Mouse (Mus musculus): ENCODE measurements around the gene Syn3.
"Not testable (repeated sequence)": the region's sequence is repeated elsewhere in the genome, so short reads cannot be mapped to it uniquely, and the experiment has no call there.

Syn3 gene

DNA sequence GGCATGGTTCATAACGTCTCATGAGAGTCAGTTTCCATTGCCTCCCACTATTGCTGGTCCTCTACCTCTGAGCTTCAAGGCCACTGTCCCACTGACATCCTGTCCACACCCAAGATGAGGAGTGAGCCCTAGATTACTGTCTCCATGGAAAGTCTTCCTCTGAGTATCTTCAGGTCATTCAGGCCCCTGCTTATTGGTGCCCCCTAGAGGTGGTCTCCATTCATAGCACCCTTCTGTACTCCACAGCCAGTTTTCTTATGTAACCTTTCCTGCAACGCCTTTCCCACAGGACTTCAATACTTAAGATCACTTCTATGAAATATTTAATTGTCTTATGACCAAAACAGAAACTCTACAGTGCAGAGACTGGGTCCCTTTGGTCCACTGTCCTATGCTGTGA, 80.4 kb downstream of the Syn3 start:
- DNase-seq (ENCODE audit: low spot score): no peak

DNA sequence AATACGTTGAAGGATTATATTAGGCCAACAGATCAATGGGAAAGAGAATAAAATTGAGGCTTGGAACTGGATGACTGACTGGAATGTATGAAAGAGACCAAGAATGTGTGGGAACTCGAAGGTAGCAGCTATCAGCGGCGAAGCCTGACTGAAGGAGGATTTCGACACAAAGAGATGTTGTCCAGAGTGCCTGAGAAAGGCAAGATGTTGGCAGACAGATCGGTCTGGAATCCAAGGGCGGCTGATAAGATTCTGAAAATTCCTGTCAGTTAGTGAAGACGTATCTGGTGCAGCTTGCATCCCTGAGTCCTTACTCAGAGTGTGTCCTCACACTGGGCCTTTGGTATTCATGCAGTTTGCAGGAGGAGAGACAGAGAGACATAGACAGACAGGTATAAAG, 81.9 kb downstream of the Syn3 start:
- DNase-seq (ENCODE audit: low spot score): no peak

DNA sequence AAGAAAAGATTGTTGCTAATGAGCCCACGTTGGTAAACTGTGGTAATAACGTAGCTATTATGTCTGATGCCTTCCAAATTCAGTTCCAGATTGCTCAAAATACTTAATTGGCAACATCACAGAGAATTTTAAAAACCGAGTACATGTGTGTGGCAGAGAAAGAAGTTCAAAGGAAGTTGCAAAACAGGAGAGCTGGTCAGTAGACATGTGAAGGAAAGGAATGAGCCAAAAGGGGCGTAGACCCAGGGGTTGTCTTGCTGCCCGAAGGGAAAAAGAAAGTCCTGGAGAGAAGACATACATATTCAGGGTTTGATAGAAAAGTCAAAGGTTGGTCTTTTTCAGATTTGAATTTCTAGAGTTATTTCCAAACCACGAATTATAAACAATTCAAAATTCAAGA, 87.8 kb downstream of the Syn3 start:
- no peak for DNase-seq (ENCODE audit: low spot score)

DNA sequence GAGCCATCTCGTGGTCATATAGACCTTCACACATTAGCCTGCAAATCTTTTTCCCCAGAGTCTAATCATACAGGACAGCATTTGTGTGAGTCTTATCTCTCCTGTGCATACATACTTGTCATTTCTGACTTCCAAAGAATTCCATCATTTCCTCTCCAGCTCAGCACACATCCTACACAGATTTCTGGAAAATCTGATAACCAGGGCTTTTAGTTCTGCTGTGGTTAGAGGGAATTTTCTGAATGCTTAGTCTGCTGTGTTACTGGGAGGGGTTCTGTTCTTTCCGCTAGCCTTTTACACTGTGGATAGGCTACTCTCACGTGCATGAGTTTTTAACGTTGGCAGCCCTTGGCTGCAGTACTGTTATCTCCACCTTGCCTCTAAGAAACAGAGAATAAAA, 91.7 kb downstream of the Syn3 start:
- no peak for DNase-seq (ENCODE audit: low spot score)

DNA sequence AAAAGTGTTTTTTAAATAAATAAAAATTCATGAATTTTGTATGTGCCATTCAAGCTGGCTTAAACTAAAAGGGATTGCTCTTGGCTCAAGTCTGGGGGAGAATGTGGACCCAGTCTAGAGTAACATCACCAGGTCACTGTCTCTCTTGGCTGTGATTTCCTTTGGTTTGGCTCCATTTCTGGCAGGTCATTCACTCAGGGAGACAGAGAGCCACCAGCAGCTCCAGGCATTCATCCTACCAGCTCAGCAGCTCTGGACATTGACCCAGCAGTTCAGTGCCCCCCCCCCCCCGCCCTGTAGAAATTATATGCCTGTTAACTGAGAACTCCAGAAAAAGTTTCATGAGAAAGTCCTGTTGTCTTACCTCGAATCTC, 100.4 kb downstream of the Syn3 start:
- no peak for DNase-seq (ENCODE audit: low spot score)

DNA sequence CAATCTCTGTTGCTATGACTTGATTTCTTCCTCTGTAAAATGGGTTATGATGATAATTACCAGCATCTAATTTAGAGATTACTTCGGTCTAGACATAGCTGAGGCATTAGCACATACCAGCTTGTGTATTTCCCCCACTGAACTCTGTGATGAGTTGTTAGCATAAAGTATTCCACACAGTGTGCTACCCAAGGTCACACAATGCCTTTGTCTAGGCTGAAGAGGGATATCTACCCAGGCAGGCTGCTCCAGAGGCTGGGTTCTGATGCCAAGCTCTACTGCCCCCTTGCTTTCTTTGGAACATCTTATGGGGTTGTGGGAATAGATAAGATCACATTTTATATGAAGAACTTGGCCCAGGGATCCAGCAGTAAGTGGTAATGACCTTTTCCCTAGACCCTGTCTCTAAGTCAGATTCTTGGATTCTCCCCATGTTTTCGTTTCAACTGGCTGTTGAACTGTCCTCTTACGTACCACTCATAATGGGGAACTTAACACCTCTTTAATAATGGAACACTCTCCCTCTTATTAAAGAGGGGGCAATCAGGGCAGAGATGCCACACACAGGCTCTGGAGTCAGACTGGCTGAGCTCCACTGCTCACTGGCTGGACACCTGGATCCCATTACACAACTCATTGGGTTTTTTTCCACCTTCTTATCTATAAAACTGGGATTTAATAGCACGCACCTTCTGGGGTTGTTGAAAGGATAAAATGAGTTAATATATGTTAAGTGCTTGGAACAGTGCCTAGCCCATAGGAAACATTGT, 100.9 kb downstream of the Syn3 start:
- no peak for DNase-seq (ENCODE audit: low spot score)

DNA sequence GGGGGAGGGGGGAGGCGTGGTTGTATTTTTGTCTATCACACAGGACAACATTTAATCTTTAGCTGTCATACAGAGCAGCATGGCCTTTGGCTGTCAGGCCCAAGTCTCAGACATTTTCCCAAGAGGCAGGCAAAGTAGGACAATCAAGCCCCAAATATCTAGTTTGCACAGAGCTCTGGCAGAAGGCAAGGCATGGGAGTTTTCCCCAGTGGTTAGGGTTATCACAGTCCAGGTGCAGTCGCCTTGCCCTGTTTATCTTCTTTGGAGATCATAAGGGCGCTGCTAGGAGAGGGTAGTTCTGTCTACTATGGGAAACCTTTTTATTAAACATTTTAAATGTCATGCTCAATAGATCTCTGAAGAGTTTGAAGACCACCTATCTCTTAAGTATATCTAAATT, 106.3 kb downstream of the Syn3 start:
- no peak for DNase-seq (ENCODE audit: low spot score)

DNA sequence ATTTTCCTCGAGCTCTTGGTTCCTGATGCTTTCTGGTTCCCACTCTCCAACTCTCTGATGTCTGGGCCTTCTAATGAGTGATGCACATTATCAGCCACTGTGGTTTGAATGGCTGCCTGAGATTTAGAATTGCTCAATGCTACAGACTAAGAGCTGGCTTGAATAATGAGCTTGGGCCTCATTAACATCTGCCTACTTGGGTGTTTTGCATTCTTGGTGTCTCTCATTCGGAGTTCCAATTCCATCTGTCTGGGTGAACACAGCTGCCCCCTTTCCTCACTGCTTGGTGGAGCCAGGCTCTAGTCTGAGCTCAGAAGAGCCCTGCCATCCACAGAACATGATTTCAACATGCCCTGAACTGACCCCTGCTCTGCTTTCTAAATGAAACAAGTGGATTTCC, 108.8 kb downstream of the Syn3 start:
- no peak for DNase-seq (ENCODE audit: low spot score)

DNA sequence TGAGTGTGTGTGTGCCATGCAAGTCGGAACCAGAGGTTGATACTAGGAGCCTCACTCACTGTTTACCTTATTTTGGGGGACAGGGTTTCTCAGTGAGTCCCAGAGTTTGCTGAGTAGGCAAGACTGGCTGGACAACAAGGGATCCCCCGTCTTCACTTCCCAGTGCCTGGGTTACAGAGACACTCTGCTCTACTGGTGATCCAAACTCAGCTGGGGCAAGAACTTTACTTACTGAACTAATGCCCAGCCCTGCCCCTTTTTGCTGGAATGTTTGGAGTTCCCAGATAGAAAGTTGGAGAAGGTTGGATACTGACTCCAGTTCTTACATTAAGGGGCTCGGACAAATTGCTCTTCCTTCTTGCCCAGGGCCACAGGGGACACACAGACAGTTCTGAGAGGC, 109.3 kb downstream of the Syn3 start:
- no peak for DNase-seq (ENCODE audit: low spot score)

DNA sequence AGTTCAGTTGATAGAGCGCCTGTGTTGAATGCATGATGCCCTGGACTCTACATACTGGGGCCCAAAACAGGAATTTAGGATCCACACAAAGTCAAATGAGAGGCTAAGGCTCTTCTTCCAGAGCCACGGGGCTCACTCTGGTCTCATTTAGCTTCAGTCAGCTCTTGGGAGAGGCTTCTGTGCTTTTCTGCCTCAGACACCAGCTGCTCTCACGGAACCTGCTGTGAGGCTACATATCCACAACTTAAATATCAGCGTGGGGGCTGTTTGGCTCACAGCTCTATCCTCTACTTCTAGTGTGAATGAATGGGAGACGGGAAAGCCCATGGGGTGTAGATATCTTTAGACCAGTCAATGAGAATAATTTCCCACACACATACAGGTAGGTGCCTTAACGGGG, 109.9 kb downstream of the Syn3 start:
- DNase-seq (ENCODE audit: low spot score): no peak

DNA sequence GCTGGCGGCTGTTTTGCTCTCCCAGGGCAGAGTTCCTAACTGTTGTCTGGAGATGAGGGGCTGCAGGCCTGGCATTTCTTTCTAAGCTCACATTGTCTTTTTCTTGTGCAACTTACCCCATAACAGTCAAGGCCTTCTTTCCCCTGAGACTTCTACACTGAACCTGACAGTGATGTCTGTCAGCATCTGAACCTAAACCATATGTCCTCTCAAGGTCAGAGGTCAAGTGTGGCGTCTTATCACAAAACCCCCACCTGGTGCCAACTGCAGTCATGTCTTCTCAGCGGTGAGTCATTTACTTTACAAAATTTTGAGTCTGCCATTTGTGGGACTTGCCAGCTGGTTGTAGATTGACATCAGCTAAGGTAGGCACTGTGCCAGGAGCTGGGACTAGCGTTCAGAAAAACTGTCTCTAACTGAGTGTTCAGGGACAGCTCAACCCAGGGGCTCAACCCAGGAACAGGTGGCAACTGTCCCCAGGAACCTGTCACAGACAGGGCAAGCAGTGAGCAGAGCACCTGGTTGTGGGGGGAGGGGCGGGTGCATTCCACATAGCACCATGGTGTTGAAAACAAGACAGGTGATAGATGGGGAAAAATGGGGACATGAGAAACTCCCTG, 110.8 kb downstream of the Syn3 start:
- no peak for DNase-seq (ENCODE audit: low spot score)

DNA sequence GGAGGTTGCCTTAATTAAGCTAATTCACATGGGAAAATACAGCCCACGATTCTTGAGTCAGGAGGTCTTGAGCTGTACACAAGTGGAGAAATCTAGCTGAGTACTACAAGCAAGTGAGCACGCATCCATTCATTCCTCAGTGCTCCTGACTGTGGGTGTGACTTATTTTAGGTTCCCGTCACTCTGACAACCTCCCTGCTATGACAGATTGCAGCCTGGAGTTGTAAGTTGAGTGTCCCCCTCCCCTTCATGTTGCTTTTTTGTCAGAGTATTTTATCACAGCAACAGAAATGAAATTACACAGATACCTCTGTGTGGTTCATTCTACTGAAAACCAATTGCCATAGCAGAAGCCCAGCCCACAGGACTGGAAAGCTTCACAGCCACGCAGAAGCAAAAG, 112.5 kb downstream of the Syn3 start:
- DNase-seq (ENCODE audit: low spot score): no peak

DNA sequence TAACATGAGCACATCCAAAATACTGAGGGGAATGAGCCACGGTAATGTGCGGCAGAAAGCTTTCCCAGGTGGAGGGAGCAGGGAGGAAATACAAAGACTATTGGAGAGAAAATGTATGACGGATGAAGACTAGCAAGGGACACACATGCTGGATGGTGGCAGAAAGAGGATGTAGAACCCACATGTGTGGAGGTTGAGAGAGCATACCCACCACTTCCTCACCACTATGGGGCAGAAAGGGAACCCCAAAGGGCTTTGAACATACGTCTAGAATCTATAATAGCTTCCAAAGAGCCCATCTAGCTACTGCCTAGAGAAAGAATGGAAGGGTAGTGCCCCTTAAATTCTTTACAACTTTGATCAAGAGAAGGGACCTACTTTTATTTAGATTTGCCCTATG, 113.0 kb downstream of the Syn3 start:
- no peak for DNase-seq (ENCODE audit: low spot score)

DNA sequence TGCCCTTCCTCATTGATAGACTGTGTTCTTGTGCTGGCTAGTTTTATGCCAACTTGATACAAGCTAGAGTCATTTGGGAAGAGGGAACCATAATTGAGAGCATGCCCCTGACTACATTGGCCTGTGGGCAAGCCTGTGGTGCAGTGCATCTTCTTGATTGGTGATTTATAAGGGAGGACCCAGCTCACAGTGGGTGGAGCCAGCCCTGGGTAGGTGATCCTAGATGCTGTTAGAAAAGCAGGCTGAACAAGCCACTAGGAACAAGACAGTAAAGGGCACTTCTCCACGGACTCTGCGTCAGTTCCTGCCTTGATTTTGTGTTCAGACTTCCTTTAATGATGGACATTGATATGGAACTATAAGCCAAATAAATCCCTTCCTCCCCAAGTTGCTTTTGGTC, 114.0 kb downstream of the Syn3 start:
- DNase-seq (ENCODE audit: low spot score): no peak

DNA sequence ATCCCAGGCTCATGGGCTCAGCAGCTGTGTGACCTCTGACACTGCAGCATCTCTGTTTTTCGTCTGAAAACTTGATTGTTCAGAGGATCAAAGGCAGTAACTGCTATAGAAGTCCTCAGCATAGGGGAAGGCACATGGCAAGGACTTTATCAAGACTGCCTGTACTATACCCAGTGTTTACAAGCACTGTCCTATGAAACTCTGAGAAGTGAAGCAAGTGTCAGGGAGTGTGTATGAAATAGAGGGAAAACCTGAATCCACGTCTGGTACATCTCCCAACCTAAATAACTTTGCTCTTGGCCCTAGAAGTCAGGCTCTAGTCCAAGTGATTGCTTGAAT, 116.8 kb downstream of the Syn3 start:
- DNase-seq (ENCODE audit: low spot score): no peak

DNA sequence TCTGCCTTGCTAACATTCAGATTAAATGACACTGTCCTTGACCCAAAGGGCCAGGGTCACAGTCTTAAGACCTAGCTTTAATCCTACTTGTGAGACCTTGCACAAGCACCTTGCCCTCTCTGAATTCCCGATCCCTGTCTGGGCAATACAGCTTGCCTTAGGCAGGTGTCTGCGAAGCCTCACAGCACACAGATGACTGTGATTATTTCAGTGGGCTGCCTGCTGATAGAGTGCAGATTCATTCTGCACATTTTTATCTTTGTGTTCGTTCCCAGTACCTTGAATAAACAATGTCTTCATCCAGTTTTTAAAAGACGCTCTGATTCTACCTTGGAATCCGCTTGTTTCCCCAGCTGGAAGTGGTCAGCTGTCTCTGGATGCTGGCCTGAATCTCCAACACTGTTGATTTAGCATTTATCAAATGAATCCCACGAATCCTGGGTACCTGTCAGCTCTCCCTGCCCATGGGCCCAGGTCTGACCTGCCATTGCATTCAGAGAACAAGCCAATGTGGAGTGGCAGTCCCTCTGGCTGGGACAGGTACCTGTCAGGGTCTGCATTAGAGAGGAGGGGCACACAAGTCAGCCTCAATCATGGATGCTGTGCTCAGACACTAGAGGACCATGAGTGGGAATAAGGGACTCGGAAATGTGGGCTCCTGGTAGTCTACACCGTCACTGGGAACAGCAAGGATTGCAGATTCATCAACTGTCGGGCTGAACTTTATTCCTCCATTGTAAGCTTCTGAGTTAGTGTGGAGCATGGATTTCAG, 117.4 kb downstream of the Syn3 start:
- no peak for DNase-seq (ENCODE audit: low spot score)

DNA sequence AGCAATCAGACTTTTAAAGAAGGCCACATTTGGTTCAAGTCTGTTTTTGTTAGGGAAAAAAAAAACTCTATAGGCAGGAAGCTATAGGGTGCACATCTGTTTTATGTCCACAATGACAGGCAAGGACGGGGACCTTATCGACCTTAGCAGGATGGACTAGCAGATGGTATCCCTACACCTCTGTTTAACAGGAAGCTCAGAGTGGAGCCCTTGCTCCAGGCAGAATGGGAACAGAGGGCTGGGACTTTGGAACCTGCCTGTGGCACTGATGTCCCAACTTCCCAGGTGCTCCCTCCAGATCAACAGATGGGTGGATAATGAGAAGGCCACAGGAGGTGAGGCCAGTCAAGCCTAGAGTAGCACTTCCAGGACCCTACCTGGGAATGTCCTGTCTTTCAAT, 118.1 kb downstream of the Syn3 start:
- no peak for DNase-seq (ENCODE audit: low spot score)

DNA sequence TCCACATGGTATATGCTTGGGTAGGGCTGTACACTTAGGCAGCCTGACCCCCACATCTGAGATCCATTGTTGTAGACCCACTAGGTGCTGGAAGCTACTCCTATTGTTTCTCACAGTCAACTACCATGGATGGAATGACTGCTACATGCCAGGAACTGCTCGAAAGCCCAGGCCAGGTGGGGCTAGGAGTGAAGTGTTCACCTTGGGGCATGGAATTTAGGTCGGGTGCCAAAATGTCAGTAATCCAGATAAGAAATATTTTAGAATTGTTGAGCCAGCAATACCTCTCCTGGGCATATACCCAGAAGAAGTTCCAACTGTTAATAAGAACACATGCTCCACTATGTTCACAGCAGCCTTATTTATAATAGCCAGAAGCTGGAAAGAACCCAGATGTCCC, 119.9 kb downstream of the Syn3 start:
- not testable (repeated sequence) for DNase-seq (ENCODE audit: low spot score)

DNA sequence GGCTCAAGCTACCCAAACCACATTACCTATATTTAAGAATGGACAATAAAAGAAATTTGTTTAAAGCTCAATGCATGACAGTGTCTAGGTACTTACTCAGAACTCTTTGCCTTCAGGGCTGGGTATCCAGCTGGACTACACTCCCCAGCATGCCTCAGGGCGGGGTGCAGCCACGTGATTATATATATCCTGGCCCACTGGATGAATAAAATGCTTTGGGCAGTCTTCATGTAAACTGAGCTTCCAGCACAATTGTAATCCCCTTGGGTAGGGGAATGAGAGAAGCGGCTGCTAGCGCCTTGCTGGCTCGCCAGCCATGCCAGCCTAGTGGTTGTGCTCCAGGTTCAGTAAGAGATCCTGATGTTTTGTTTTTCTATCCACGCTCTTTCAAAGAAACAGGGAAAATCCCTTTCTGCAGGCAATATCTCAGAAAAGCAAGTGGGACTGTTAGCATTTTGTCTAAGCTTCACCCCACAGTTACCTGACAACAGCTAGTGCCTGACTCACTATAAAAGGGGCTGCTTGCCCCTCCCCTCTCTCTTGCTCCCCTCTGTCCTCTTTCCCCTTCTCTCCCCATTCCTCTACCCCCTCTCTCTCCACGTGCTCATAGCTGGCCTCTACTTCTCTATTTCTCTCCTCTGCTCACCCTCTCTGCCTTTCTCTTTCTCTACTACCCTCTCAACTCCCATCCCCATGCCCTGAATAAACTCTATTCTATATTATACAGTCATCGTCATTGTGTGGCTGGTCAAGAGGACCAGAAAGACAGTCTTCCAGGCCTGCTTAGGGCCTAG, 122.1 kb downstream of the Syn3 start:
- DNase-seq (ENCODE audit: low spot score): no peak

DNA sequence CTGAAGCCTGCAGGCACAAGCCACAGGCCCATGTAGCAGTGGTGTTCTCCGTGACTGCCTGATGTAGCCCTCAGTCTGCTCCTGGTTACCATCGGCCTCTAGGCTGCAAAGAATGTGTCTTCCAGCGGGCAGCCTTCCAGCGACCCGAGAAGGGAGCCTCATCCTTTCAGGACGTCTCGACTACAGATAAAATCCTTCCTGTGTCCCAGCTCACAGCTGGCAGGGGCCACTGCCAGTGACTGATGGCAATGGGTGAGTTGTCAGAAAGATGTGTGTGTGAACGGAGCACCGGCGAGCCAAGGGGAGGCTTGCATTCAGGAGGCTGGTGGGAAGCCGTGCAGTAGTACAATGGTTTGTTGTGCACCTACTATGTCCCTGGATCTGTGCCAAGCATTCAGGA, 122.8 kb downstream of the Syn3 start:
- DNase-seq (ENCODE audit: low spot score): no peak

DNA sequence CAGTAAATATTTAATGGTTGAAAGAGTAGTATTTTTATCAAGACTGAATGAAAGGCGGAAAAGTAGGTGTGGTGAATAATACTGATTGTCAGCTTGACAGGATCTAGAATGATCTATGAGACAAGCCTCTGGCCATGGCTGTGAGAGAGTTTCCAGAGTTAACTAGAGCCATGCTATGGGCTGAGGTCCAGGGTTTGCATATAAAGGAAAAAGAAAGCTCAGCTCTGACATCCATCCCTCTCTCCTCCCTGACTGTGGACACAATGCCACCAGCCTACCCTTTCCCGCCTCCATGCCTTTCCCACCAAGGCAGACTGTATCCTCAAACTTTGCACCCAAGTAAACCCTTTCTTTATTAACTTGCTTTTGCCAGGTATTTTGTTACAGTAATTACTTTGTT, 124.6 kb downstream of the Syn3 start:
- no peak for DNase-seq (ENCODE audit: low spot score)

DNA sequence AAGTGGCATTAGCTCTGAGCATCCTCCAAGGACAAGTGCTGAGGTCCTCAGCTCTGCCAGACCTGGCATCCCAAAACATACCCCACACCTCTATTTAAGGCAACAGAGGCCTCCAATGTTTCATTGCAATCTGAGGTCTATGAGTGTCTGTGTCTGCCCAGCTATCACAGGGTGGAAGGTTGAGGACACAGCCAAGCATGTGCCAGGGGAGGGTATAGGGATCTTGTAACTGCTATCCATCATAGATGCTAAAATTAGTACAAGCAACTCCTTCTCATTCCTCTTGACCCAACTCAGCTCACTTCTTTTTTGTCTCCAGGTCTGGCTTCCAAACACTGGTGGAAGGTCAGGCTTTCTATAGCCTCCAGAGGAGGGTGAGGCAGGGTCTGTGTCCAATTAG, 127.1 kb downstream of the Syn3 start:
- no peak for DNase-seq (ENCODE audit: low spot score)

DNA sequence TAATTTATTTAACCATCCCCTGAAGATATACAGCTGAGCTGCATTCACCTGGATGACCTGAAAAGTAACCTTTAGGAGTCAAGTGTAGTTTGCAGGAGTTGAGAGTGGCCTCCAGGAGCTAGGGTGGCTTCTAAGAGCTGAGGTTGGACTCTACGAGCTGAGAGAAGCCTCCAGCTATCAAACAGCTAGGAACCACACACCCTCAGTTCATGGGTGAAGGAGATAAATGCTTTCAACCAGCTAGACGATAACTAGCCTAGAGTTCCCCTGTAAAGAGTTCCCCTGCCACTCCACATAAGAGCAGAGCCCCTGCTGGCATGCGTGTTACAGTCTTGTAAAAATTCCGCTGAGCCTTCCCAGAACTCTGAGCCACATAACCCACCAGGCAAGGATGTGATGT, 129.3 kb downstream of the Syn3 start:
- DNase-seq (ENCODE audit: low spot score): no peak
